Mouse (Mus musculus): Measurements from ENCODE around the gene Dbp.

Dbp gene

DNA sequence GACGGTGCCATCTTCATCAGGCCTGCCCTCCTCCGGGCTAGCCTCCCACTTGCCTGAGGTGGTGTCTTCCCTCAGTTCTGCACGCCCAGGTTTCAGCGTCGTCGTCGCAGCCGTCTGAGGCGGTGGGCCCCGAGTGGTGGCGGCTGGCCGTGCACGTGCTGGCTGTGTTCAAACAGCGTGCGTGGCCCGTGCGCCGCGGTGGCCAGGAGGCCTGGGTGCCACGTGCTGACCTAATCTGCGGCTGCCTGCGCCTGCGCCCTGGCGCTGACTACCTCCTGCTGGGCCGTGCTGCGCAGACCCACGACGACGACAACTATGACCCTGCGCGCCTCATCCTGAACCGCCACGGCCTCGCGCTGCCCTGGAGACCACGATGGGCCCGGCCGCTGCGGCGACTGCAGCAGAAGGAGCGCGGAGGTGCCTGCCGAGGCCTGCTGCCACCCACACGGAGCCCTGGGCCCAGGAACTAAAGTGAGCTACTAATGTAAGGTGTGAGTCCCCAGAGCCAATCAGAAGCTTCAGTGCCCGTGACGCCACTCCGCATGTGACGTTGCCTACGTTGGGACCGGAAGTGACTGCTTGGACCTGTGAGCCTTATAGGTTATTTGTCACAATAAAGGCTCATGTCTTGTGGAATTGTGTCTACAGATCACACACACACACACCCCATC lies 10.8 kb upstream of the Dbp start, which contains the start of gene Sec1:
TSS of gene Sec1 (minus strand) at position 482 of the 671 bp plus-strand sequence.
- DNase-seq (ENCODE audit: low read depth): no peak

DNA sequence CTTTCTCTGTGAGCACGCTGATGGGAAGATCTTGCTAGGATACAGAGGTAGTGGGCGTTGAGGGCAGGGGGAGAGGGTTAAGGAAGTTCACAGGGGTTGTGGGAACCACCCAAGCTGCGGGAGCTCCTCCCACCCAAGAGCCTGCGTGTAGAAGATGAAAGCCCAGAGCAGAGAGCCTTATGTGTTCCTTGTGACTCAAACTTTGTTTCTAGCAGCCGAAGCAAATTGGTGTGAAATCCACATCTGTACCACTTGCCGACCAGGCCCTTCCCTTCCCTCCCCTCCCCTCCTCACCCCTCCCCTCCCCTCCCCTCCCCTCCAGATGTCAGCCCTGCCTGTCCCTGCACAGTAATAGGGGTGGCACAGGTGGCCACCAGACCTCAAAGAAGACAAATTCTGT lies 9.8 kb upstream of the Dbp start:
- peak; percentile 21 for DNase-seq (ENCODE audit: low read depth)

DNA sequence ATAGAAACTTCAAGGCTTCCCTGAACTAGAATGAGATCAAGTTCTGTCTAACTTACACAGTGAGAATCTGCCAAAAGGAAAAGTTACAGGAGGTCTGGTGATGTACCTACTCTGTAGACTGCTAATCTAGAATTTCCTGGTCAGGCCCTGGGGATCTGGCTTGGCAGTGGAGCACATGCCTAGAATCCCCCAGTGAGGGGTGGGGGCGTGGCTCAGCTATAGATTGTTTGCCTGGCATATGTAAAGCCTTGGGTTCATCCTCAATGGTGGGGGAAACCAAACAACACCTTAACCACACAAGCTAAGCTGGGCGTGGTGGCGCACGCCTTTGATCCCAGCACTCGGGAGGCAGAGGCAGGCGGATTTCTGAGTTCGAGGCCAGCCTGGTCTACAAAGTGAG lies 7.0 kb upstream of the Dbp start:
- DNase-seq (ENCODE audit: low read depth): peak; percentile 25

DNA sequence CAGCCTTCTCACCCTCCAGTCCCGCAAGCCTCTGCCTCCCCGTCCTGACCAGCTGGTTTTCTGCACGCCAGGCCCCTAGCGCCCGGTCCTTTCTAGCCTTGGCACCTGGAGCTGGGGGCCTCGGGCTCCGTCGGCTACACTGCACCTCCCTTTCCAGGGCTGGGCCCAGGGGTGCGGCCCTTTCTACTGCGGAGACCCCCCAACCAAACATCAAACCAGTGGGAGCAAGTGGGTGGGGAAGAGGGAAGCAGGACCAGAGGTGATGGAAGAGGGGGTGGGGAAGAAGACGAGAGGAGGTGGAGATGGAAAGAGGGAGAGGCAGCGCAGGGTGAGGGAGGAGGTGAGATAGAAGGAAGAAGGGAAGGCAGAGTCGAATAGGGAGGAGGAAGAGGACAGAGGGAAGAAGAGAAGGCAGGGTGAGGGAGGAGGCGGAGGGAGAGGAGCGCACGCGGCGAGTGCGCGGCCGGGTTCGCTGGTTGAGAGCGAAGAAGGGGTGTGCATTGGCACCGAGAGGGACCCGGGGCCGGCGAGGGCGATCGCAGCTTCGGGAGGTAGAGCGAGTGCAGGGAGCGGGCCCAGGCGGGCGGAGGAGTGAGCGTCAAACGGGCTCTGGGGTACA lies 5.3 kb upstream of the Dbp start, which contains the start of gene Car11:
TSS of gene Car11 (plus strand) at position 321 of the 619 bp plus-strand sequence.
- no peak for DNase-seq (ENCODE audit: low read depth)

DNA sequence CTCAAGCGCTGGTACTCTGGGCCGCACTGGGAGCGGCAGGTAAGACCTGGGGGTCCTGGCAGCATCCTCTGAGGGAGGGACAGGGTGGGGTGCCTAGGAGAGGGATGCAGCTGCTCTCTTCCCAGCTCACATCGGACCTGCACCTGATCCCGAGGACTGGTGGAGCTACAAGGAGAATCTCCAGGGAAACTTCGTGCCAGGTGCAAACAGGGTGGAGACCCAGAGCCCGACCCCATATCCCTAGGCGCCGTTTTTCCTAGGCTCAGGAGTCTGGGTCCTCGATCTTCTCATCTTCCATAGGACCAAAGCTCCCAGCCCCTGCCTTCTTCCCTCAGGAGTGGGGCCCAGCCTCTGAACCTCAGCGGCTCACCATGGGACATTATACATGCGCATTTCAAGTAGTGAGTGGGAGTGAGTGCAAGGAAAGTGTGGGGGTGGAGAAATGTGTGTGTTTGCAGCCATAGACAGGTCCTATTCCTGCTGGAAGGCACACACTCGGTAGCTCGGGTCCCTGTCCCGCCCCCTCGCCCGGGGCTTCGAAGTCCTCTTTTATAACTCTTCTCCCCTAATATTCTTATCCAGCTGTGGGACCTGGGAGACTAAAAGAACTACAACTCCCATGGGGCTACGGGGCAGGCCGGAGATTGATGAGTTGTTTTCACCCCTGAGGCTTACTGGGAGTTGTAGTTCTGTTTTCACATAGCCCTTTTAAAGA lies 4.4 kb upstream of the Dbp start:
- peak; percentile 82 for DNase-seq (ENCODE audit: low read depth)

DNA sequence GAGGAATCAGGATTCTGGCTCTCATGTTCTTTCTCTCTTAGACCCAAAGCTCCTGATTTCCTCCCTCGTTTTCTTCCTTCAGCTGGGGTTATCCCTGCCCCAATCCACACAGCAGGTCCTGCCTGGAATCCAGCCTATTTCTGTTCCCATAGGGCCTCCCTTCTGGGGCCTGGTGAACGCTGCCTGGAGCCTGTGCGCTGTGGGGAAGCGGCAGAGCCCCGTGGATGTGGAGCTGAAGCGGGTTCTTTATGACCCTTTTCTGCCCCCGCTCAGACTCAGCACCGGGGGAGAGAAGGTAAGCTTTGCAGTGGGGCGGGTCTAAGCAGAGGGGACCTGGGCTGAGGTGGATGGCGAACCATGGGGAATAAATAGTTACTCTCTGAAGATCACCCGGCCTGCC lies 3.8 kb upstream of the Dbp start:
- no peak for DNase-seq (ENCODE audit: low read depth)

DNA sequence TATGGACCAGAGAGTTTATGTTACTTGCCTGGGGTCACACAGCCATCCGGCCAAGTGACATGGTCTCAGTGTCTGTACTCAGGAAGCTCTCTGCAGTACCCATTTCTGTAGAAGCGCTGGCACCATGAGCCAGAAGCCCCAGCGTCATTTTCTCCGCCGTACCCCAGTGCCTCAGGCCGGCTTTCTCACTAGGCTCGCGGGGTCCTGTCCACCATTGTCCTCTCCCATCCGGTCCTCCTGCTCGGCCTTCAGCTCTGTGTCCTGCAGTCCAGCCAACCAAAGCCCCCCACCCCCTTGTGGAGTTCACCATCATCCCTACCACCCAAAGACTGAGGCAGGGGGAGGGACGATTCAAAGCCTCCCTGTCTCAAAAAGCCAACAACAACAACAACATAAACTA lies 3.3 kb upstream of the Dbp start:
- no peak for DNase-seq (ENCODE audit: low read depth)

DNA sequence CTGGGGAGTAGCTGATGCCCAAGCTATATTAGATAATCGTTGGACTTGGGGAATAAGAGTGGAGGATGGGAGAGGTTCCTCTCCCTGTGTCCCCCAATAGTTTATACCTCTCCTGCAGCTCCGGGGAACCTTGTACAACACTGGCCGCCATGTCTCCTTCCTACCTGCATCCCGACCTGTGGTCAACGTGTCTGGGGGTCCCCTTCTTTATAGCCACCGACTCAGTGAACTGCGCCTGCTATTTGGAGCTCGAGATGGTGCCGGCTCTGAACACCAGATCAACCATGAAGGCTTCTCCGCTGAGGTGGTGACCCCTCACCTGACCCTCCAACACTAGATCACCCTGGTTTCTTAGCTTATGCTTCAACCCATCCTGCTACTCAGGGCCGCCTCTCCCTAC lies 2.6 kb upstream of the Dbp start:
- DNase-seq (ENCODE audit: low read depth): no peak

DNA sequence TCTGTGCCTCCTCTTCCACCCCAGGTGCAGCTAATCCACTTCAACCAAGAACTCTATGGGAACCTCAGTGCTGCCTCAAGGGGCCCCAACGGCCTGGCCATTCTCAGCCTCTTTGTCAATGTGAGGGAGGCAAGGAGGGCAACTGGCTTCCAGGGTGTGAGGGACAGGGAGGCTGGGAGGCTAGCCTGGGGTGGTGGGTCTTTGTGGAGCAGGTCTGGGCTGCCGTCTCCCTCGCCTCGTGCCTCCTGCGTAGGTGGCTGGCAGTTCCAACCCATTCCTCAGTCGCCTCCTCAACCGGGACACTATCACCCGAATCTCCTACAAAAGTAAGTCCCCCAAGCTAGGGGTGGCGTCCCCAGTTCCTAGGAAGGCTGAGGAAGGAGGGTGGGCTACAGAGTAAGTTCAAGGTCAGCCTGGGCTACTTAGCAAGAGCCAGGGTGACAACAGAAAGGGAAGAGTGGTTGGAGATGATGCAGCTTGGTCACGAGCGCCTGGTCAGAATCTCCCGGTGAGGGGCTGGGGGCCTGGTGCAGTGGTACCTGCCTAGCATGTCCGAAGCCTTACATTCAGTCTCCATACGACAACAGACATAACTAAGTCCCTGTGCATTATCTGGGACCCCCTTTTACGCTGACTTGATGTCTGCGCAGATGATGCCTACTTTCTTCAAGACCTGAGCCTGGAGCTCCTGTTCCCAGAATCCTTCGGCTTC lies 1.9 kb upstream of the Dbp start:
- no peak for DNase-seq (ENCODE audit: low read depth)

DNA sequence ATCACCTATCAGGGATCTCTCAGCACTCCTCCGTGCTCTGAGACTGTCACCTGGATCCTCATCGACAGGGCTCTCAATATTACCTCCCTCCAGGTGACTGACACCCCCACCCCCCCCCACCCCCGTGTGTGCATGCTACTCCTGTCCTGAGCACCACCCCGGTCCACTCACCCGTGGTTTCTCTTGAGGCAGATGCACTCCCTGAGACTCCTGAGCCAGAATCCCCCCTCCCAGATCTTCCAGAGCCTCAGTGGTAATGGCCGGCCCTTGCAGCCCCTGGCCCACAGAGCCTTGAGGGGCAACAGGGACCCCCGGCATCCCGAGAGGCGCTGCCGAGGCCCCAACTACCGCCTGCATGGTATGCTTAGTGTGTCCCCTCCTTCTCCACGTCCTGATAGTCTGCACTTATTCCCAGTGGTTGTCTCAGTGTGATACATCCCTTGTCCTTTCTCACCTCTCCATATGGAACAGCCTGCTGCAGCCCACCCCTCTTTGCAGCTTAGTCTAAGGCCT lies 1.3 kb upstream of the Dbp start:
- no peak for DNase-seq (ENCODE audit: low read depth)

DNA sequence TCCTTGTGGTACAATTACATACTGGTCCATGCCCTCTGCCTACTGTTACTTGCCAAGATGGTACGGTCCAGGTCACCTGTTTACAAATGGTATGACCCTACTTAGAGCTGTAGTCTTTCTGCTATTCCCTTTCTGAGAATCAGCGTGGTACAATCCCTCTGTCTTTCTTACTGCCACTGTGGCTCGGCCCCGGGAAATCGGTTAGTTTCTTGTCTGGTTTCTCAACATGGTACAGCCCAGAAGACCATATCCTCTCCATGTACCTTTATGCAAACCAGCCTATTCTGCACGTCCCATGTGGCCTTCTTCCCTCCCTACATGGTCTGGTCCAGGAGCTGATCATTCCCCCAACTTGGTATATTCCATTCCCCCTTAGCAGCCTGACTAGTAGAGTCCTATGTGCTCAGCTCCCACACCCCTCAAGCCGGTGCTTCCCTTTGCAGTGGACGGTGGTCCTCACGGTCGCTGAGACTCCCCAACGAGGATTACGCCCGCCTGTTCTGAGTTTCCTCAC lies 785 bp upstream of the Dbp start:
- peak; percentile 87 for DNase-seq (ENCODE audit: low read depth)

DNA sequence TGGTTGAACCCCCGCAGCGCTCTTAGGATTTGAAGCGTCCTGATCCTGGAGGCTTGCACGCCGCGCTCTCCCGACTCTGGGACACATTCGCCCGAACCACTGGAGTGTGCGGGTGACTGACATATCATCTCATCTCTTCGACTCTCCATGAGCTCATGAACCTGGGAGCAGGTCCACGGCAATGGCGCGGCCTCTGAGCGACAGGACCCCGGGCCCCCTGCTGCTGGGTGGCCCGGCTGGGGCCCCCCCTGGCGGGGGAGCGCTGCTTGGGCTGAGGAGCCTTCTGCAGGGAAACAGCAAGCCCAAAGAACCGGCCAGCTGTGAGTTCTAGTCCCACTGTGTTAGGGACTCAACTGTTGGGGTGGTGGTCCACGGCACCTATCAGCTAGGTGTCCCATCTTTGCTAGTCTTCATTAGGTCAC lies 566 bp downstream of the Dbp start:
- no peak for DNase-seq (ENCODE audit: low read depth)

DNA sequence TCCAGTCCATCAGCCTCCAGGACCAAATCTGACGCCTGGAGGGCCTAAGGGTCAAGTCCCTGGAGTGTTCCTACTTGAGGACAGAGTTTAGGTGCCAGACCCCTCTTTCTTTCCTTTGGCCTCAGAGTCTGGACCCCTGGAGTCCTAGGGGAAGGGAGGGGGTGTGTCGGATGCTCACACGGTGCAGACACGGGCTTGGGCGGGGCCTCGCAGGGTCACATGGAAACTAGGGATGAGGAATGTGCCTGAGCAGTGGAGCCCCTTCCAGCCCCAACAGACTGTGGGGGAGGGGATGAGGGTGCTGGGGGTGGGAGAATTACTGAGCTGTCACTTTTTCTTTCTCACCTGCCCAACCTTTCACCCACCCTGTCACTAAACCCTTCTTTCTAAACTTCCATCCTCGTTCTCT lies 989 bp downstream of the Dbp start:
- peak; percentile 59 for DNase-seq (ENCODE audit: low read depth)

DNA sequence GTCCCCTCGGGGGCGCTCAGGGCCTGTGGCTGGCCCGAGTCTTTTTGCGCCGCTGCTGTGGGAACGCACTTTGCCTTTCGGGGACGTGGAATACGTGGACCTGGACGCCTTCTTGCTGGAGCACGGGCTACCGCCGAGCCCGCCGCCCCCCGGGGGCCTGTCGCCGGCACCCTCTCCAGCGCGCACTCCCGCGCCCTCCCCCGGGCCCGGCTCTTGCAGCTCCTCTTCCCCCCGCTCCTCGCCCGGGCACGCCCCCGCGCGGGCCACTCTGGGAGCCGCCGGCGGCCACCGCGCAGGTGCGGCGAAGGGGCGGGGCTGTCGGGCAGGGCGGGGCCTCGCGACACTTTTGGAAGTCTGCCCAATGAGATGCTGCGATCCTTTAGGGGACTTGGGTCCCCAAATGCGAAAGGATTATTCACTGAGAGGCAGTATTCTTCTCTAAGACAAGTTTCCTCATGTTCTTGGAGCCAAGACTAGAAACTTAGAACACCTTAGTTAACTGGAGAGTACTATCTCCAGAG lies 1.9 kb downstream of the Dbp start:
- DNase-seq (ENCODE audit: low read depth): peak; percentile 93

DNA sequence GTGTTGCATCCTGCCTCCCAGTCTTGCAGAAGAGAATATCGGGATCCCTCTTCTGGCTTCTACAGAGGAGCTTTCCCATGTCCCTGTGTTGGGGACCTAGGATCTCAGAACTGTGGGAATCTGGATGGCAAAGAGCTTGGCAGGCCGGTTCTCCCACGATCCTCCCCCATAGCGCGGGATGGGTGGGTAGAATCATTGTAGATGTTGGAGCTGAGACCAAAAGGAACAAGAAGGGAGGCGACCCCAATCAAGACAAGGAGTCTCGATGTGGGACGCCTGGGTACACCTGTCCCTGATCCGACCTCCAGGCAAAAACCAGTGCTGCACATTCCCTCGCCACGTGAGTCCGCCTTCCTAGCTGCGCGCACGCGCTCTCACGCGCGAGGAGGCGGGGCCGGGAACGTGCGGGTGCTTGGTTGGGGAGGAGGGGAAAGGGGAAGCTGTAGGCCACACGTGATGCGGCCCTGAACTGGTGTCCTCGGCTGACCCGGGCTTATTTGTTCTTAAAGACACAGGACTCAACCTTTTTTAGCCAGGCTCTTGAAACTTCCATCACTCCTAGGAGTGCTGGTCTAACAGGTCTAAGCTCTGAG lies 2.6 kb downstream of the Dbp start:
- DNase-seq (ENCODE audit: low read depth): peak; percentile 94

DNA sequence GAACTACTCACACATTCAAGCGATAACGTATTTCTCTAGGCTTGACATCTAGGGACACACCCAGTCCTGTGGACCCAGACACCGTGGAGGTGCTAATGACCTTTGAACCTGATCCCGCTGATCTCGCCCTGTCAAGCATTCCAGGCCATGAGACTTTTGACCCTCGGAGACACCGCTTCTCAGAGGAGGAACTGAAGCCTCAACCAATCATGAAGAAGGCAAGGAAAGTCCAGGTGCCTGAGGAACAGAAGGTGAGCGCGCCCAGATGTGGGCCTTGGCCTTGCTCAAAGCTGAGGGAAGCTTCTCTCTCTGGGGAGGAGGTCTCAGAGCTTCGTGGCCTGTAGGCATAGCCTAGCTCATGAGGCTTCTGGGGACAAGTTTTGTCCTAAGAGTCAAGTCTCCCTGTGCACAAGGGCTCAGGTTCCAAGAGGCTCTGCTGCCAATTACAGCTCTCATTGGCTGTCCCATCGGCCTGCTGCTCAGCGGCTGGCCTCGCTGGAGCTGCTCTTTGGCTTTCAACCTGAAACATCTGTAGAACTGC lies 3.4 kb downstream of the Dbp start:
- no peak for DNase-seq (ENCODE audit: low read depth)

DNA sequence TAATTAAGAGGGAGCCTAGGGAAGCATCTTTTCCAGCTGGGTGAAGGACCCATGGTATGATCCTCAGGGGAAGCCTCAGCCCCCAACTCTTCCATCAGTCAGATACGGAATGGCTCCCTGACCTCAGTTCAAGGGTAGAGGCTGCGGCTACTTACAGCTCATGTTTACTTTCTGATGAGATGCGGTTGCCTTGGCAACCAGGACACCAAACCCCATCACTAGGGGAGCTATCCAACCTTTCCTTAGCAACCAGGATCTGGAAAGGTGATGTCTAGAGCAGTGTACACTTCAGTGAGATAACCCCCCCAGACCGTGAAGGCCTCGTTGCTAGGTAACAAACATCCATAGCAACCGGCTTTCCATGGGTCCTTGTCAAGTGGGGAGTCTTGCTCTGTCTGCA lies 4.1 kb downstream of the Dbp start:
- peak; percentile 60 for DNase-seq (ENCODE audit: low read depth)

DNA sequence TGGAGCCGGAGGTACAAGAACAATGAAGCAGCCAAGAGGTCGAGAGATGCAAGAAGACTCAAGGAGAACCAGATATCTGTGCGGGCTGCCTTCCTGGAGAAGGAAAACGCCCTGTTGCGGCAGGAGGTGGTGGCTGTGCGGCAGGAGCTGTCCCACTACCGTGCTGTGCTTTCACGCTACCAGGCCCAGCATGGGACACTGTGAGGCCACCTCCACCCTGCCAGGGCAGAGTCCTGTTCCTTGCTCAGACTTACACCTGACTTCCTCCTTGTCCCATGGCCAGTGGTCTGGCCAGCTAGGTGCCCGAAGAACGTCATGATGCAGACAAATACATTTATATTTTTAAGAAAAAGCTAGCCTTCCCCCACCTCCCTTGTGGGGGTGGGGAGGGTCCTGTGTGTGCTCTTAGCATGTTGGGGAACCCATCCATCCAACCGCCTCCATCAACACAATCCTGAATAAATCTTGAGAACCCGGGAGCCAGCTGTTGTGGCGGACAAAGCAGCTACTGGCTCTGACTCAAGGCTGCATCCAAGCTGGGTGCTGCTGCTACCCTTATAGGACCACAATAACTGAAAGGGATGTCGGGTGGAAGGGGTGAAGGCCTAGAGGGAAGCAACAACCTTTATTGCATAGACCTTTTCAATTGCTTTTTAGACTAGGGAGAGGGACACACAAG lies 4.9 kb downstream of the Dbp start:
- no peak for DNase-seq (ENCODE audit: low read depth)

DNA sequence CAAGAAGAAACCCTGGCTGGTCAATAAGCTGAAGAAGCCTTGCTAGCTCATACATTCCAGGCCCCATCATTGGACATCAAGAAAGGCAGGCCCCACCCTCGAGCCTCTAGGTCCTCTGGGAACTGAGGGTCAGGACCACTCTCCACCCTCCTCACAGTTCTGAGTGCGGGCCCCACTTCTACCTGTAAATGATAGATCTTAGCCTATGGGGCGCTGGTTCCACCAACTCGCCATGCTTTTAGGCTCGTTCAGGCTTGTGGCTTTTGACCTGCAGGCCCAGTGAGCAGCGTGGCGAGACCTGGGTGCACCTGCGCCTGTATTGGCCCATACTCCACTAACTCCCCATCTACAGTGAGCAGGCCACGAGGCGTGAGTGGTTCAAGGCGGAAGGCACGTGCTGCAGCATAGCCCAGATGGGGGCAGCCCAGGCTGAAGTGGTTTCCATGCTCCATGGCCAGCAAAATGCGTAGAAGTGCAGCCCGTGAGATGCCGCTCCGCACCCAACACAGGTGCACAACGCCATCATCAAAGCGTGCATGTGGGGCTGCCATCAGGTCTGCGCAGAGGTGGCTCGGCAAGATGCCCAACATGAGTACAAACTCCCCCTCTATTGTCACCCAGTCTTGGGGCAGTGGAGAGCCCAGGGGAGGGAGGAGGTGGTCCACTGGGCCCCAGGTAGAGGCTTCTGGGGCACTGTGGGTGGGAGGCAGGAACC lies 5.7 kb downstream of the Dbp start:
- DNase-seq (ENCODE audit: low read depth): no peak
